Mouse (Mus musculus) stomach, embryonic 16.5 days (tissue): ENCODE results near the gene Ripk4. TPM values are rescaled to one million over a fixed set of nuclear protein-coding genes. Genes with fewer than 3 reads are reported as not detected.

Experiments used
- ATAC-seq: fragments of 200-750 bp; cut with Nextera tagmentation; 2 replicates; pipeline ENCODE4 v1.8.0; 2017; ENCODE audit warnings: moderate number of reproducible peaks, moderate TSS enrichment; ENCODE audit not compliant: insufficient read depth, low FRiP score
- H3K27ac ChIP-seq: fragments of 300-500 bp; sonication (generic); 2 replicates; pipeline ENCODE4 v1.5.1; 2014; ENCODE audit warnings: low read length
- H3K27me3 ChIP-seq: fragments of 300-500 bp; sonication (generic); 2 replicates; pipeline ENCODE4 v1.6.1; 2014; ENCODE audit warnings: low read length, control low read depth, mixed read lengths; ENCODE audit not compliant: control insufficient read depth, insufficient read depth
- H3K36me3 ChIP-seq: fragments of 300-500 bp; sonication (generic); 2 replicates; pipeline ENCODE4 v1.6.1; 2014; ENCODE audit warnings: low read length; ENCODE audit not compliant: control insufficient read depth, insufficient read depth
- H3K4me1 ChIP-seq: fragments of 300-500 bp; sonication (generic); 2 replicates; pipeline ENCODE4 v1.6.1; 2014; ENCODE audit warnings: low read length, control low read depth, mixed read lengths; ENCODE audit not compliant: control insufficient read depth, insufficient read depth
- H3K4me2 ChIP-seq: fragments of 300-500 bp; sonication (generic); 2 replicates; pipeline ENCODE4 v1.6.1; 2014; ENCODE audit warnings: low read depth, low read length, mixed read lengths
- H3K4me3 ChIP-seq: fragments of 300-500 bp; sonication (generic); replicated peaks from 2 replicates; pipeline ENCODE4 v1.5.1; 2014; ENCODE audit warnings: mild to moderate bottlenecking, low read length
- H3K9ac ChIP-seq: fragments of 300-500 bp; sonication (generic); 2 replicates; pipeline ENCODE4 v1.6.1; 2014; ENCODE audit warnings: low read length
- H3K9me3 ChIP-seq: fragments of 300-500 bp; sonication (generic); replicated peaks from 2 replicates; pipeline ENCODE4 v1.6.1; 2016; ENCODE audit warnings: low read length, control low read depth; ENCODE audit not compliant: control insufficient read depth
- WGBS: fragments of 180-500 bp; shearing (Covaris S2); extraction: QIAGEN DNeasy Blood & Tissue Kit; methylation state at CpG from one replicate; pipeline ENCODE4 v1.1.7; 2014; 5-methylcytosine and 5-hydroxymethylcytosine counted together
- polyA plus RNA-seq: library from polyadenylated mRNA; unstranded; fragments of >200 nt; fragmentation: Nextera tagmentation; extraction: Ambion mirVana; gene quantifications from 2 replicates; pipeline ENCODE4 v1.2.1, GENCODE M21; 2015

The Ripk4 gene
- polyA plus RNA-seq, 1 experiment from 2014 or later = 31.2 TPM

DNA sequence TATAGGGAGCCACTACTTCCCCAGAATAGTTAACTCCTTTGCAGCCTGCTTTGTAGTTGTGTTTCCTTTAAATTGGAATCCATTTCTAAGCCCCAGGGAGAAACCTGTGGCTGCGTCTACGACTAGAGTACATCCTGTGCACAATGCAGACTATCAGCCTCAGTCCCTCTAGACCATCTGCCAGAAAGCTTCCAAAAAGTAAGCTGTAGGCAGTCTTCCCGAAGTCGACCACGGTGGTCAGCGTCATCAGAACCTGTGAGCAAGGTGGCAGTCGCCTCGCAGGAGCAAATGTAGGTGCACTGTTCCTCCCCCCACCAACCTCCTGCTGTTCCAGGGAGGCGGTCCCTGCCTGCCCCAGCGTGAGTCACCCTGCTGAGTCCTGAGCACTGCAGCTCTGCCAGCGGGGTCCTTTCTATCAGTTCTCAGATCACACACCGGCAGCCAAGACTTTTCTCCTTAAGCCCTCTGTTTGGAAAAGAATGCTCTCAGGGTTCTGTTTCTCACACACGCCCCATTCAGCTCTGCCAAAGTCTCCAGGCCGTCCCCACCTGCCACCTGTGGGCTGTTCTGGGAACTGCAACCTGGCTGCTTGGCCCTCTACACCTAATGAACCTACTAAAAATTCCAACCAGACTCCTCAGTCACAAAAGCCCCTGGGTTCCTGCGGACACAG is 14.9 kb upstream of the Ripk4 start:
- Histone ChIP-seq H3K27ac (peak overlapping the region; percentile 39; the same call in 1 of the 2 replicates), H3K4me3 (peak overlapping the region; percentile 15; the same call in 1 of the 2 replicates), H3K4me1 (no peaks in the 10 kb centered on the region), H3K36me3 (no peaks in the 10 kb centered on the region), H3K27me3 (no peaks in the 10 kb centered on the region), H3K9me3 (0 out of 2 replicates have a peak, but pooled peaks cover 3% of the 10 kb centered on the region), H3K4me2 (peak overlapping the region; percentile 34), H3K9ac (no peak overlapping the region)
- WGBS = 23% methylated on average over 15 of the region's 15 CpGs
- peak; percentile 91 for ATAC-seq

DNA sequence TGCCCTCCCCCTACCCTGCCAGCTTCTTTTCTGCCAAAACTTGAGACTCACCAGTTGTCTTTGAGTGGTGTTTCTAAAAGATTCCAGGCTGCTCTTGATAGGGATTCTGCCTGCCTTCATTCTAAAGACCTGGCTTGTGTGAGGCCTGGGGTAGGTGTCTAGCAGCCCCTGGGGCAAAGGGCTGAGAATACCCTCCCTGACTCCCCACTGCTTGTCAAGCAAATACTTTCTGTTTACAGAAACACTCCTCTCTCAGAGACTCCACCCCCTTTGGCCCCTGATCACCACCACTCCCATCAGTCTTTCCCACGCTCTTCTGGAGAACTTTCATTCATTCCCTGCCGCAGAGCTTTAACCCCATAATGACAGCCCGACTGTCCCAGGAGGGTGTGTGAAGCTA is 2.9 kb upstream of the Ripk4 start:
- H3K27ac ChIP-seq = no peak overlapping the region
- H3K4me3 ChIP-seq = no peak overlapping the region
- 0 out of 2 replicates have a peak, but pooled peaks have one; percentile 21 for ATAC-seq
- H3K27me3 ChIP-seq = peaks cover 31% of the 10 kb centered on the region
- peaks cover 10% of the 10 kb centered on the region; the same call in 1 of the 2 replicates for H3K4me1 ChIP-seq
- no peak overlapping the region for H3K9ac ChIP-seq
- WGBS = 12% methylated on average over 3 of the region's 3 CpGs
- no peak overlapping the region for H3K4me2 ChIP-seq
- H3K36me3 ChIP-seq = no peaks in the 10 kb centered on the region
- H3K9me3 ChIP-seq = no peaks in the 10 kb centered on the region

DNA sequence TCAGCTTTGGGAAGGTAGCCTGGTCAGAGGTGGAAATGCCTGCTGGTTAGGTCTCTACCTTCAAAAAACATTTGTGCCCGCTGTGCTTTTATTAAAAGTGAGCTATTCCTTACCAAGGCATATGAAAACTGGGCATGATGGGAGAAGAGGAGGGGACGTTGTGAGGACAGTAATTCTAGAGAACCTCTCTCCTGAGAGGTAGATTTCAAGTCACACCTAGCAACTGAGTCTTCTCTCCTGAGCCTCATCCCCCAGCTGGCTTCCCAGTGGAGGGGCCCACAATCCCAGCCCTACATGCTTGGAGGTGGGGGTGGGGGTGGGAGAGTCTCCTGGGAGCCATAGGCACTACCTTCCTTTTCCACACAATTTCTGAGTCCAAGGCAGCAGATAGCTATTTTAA is 1.0 kb upstream of the Ripk4 start:
- no peak overlapping the region for H3K9ac ChIP-seq

DNA sequence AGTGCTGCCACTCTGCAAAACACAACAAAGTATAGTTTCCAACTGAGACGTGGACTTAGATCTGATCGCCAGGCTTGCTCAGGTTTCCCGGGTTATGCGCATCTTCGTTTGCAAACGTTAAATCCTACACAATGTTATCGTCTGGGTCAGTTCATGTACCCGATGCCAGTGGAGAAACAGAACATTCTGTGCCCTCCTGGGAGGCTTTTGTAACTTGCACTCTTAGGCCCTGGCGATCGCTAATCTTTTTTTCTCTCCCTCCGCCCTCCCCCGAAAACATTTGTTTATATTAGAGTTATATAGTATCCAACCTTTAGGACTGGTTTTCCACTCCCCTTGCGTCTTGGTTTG is 378 bp upstream of the Ripk4 start:
- Histone ChIP-seq H3K27me3 (peaks cover 33% of the 10 kb centered on the region), H3K9ac (peak overlapping the region; percentile 72; the same call in 1 of the 2 replicates), H3K4me3 (peak overlapping the region; percentile 57), H3K36me3 (no peaks in the 10 kb centered on the region), H3K4me1 (peaks cover 20% of the 10 kb centered on the region; the same call in 1 of the 2 replicates), H3K27ac (peak overlapping the region; percentile 12; the same call in 1 of the 2 replicates), H3K4me2 (peak overlapping the region; percentile 60), H3K9me3 (no peaks in the 10 kb centered on the region)
- WGBS = 7% methylated on average over 13 of the region's 13 CpGs
- ATAC-seq = no peak

More for the DNA sequence above, 1.0 kb upstream of the Ripk4 start:
- WGBS = 71% methylated on average over 2 of the region's 2 CpGs
- no peak overlapping the region for H3K4me2 ChIP-seq
- H3K27me3 ChIP-seq = peaks cover 33% of the 10 kb centered on the region
- H3K9me3 ChIP-seq = no peaks in the 10 kb centered on the region
- no peaks in the 10 kb centered on the region for H3K36me3 ChIP-seq
- peaks cover 15% of the 10 kb centered on the region; the same call in 1 of the 2 replicates for H3K4me1 ChIP-seq
- H3K4me3 ChIP-seq = no peak overlapping the region
- peak overlapping the region; percentile 40; the same call in 1 of the 2 replicates for H3K27ac ChIP-seq
- ATAC-seq = no peak

DNA sequence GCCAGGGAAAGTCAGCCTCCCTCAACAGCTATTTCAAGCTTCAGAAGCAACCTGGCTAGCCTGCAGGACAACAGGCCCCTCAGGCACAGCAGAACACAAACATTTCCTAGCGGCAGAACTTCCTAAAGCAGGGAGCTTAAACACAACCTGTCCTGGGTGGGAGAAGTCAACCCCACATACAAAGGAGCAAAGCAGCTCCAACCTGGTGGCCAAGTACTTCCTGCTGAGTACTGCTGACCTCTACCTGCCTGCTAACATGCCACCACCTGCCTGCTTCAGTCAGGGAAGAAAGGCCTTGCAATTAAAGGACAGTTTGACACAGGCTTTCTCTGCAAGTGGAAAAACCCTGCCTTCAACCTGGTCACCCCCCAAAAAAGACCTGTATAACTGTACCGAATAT is 1.8 kb downstream of the Ripk4 start:
- Histone ChIP-seq H3K36me3 (no peaks in the 10 kb centered on the region), H3K4me2 (peak overlapping the region; percentile 60), H3K27me3 (peaks cover 33% of the 10 kb centered on the region), H3K9ac (peak overlapping the region; percentile 72), H3K4me3 (peak overlapping the region; percentile 57), H3K27ac (peak overlapping the region; percentile 85), H3K9me3 (no peaks in the 10 kb centered on the region), H3K4me1 (peaks cover 16% of the 10 kb centered on the region; the same call in 1 of the 2 replicates)
- 46% methylated on average over 2 of the region's 2 CpGs for WGBS
- ATAC-seq = no peak

DNA sequence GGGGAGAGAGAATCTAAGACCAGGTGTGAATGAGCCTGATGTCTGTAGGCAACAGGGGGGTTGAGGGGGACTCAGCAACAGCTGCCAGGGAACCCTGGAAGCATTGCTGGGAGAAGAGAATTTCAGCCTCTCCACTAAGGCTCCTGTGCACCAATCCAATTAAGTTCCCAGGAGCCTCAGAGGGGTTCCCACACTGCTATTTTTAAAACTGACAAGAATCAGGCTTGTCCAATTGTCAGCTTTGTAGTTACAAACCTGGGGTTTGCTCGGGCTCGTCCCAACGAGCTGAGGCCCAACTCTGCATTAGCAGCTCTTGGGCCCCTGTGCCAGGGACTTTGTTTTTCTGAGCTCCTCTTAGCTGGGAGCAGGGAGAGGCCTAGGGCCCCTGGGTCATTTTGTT is 3.9 kb downstream of the Ripk4 start:
- Histone ChIP-seq H3K27ac (peak overlapping the region; percentile 66), H3K36me3 (no peaks in the 10 kb centered on the region), H3K9me3 (no peaks in the 10 kb centered on the region), H3K4me2 (peak overlapping the region; percentile 30), H3K4me3 (no peak overlapping the region), H3K4me1 (0 out of 2 replicates have a peak, but pooled peaks cover 12% of the 10 kb centered on the region), H3K27me3 (peaks cover 25% of the 10 kb centered on the region), H3K9ac (no peak overlapping the region)
- ATAC-seq = no peak
- WGBS = 44% methylated on average over 3 of the region's 3 CpGs

DNA sequence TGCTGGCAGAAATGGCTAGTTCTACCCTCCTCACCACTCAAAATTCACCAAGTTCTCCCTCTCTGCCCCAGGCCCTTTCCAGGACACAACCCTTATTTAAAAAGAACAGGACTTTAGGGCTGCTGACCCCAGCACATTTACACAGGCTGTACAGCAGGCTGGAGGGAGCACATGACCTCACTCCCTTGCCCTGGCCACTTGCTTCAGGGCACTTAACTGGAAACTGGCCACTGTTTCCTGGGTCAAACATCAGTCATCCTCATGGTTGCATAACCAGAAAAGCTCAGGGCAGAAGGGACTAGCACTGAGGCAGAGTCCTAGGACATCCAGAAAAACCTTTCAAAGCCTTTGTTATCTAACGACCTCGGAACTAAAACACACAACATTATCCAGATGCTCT is 5.3 kb downstream of the Ripk4 start:
- 0 out of 2 replicates have a peak overlapping the region, but pooled peaks have one; percentile 2 for H3K4me2 ChIP-seq
- H3K4me3 ChIP-seq = no peak overlapping the region
- no peaks in the 10 kb centered on the region for H3K36me3 ChIP-seq
- no peak overlapping the region; the same call in 1 of the 2 replicates for H3K27ac ChIP-seq
- ATAC-seq = no peak
- H3K9me3 ChIP-seq = no peaks in the 10 kb centered on the region
- H3K4me1 ChIP-seq = 0 out of 2 replicates have a peak, but pooled peaks cover 12% of the 10 kb centered on the region
- peaks cover 14% of the 10 kb centered on the region for H3K27me3 ChIP-seq
- no peak overlapping the region for H3K9ac ChIP-seq
- WGBS = 41% methylated on average over 2 of the region's 2 CpGs

DNA sequence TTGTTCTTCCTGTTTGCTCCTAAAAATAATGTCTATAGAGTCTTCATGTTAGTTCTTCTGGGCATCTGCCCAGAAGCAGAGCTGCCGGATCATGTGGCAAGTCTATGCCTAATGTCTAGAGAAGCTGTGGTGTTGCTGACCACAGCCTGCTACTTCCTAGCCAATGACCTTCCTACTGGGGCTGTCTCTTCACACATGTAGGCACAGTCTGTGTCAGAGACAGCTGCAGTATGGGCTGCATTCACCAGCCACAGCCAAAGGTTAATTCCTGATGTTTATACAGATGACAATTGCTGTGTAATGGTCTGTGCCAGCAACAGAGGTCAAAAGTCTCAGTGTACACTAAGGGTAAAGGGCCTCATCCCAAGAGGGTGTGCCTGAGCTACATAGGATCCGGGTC is 7.1 kb downstream of the Ripk4 start:
- H3K4me3 ChIP-seq = no peak overlapping the region
- H3K4me2 ChIP-seq = no peak overlapping the region
- no peak overlapping the region for H3K9ac ChIP-seq
- H3K27me3 ChIP-seq = peaks cover 1% of the 10 kb centered on the region
- no peaks in the 10 kb centered on the region for H3K36me3 ChIP-seq
- no peaks in the 10 kb centered on the region for H3K9me3 ChIP-seq
- peaks cover 14% of the 10 kb centered on the region for H3K4me1 ChIP-seq
- no peak for ATAC-seq
- 61% methylated on average over 2 of the region's 2 CpGs for WGBS
- no peak overlapping the region for H3K27ac ChIP-seq

DNA sequence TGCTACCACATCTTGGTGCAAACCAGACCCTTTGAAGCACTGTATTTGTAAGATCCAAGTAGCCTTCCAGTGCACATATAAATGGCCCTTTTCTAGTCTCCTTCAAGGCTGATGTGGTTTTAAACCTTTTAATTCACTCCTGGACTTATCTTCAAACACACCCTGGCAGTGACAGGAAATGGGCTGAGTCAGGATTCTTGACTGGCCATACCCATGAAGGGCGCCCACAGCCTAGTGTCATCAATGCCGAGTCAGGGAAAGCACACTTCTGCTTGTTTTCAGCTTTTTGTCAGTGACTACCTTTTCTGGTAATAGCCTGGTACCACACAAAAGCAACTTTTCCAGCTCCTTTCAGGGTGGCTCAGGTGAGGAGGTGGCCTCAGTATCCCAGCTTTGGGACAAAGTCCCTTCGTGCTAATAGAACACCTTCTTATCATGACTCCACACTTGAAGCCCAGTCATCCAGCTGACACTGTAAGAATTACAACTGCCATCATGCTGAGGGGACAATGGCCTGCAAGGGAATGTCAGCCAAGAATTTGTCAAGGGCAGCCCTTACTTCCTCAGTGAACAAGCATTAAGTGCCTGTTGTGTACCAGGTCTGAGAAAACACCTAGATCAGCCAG is 11.2 kb downstream of the Ripk4 start:
- peak overlapping the region; percentile 78 for H3K27ac ChIP-seq
- H3K36me3 ChIP-seq = no peaks in the 10 kb centered on the region
- H3K27me3 ChIP-seq = no peaks in the 10 kb centered on the region
- no peak overlapping the region for H3K4me3 ChIP-seq
- peaks cover 13% of the 10 kb centered on the region for H3K4me1 ChIP-seq
- ATAC-seq = no peak; the same call in 1 of the 2 replicates
- no peaks in the 10 kb centered on the region for H3K9me3 ChIP-seq
- 65% methylated on average over 3 of the region's 3 CpGs for WGBS
- H3K9ac ChIP-seq = no peak overlapping the region
- H3K4me2 ChIP-seq = peak overlapping the region; percentile 20; the same call in 1 of the 2 replicates
